Mouse (Mus musculus): ENCODE measurements at regions not wholly inside any gene's neighbourhood (a gene's known extent, or its start where the extent isn't known, plus 50 kb on each side); places are given as distances from the start of the nearest gene placed in this dataset.

GRCm38 (mm10) chr4:3080385-3081125, 86.6 kb upstream of the Vmn1r2 start:
- peak; percentile 50 for DNase-seq (ENCODE audit: low read depth, low spot score)

GRCm38 (mm10) chr4:3081148-3081952, 85.8 kb upstream of the Vmn1r2 start:
- DNase-seq (ENCODE audit: low read depth, low spot score), result peak; percentile 40

GRCm38 (mm10) chr4:3081953-3082950, 84.9 kb upstream of the Vmn1r2 start:
- DNase-seq (ENCODE audit: low read depth, low spot score), result no peak

- peak; percentile 51 for DNase-seq (ENCODE audit: low read depth, low spot score)
Measured at GRCm38 (mm10) chr4:3083161-3084020, 83.7 kb upstream of the Vmn1r2 start.

- peak; percentile 40 for DNase-seq (ENCODE audit: low read depth, low spot score)
Measured at GRCm38 (mm10) chr4:3084021-3084545, 83.0 kb upstream of the Vmn1r2 start.

GRCm38 (mm10) chr4:3085456-3086448, 81.4 kb upstream of the Vmn1r2 start:
- peak; percentile 34 for DNase-seq (ENCODE audit: low read depth, low spot score)

GRCm38 (mm10) chr4:3087616-3088015, 79.5 kb upstream of the Vmn1r2 start:
- peak; percentile 0 for DNase-seq (ENCODE audit: low read depth, low spot score)

GRCm38 (mm10) chr4:3089567-3090377, 77.3 kb upstream of the Vmn1r2 start:
- peak; percentile 2 for DNase-seq (ENCODE audit: low read depth, low spot score)

GRCm38 (mm10) chr4:3090378-3090735, 76.8 kb upstream of the Vmn1r2 start:
- DNase-seq (ENCODE audit: low read depth, low spot score), result peak; percentile 1

GRCm38 (mm10) chr4:3090742-3091141, 76.4 kb upstream of the Vmn1r2 start:
- peak; percentile 2 for DNase-seq (ENCODE audit: low read depth, low spot score)
